Mouse (Mus musculus): Measurements from ENCODE around the gene Zrsr1. TPM values are rescaled to one million over a fixed set of nuclear protein-coding genes. Genes with fewer than 3 reads are reported as not detected.

The Zrsr1 gene
- total and polyA plus RNA-seq, 3 experiments: 4.0 to 9.3 (median 4.8) TPM

DNA sequence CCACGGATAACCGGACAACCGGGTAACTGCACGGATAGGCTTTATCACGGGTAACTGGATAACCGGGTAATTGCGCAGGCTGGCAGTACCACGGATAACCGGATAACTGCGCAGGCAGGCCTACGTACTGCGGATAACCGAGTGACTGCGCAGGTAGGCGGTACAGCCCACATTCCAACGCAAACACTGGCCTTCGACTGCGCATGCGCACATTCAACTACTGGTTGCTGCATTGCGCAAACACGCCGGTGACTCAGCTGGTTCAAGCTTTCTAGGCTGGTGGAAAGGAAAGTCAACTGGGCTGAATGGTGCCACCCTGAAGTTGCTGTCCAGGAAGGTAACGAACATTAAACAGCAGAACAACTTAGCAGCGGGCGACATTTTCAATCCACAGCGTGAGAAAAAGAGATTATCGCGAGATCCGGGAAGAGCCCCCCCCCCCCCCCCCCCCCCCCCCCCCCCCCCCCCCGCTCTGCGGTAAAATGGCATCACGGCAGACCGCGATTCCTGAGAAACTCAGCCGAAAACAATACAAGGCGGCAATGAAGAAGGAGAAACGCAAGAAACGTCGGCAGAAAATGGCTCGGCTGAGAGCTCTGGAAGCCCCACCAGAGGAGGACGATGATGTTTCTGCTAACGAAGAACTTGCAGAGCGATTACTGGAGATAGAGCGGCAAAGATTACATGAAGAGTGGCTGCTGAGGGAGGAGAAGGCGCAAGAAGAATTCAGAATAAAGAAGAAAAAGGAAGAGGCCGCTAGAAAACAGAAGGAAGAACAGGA lies 1.1 kb downstream of the Zrsr1 start (continued):
- TF ChIP-seq NRF1 (IDR thresholded peaks at IDR 0.05; ENCODE audit: low read depth, low read length) (peak; percentile 93), USF2 (conservative IDR thresholded peaks at IDR 0.05; ENCODE audit: low read depth, low read length) (no peak), CHD2 (IDR thresholded peaks at IDR 0.05; ENCODE audit: low read length) (peak; percentile 97)

GRCm38 (mm10) chr11:22973599-22973998 lies 1.8 kb downstream of the Zrsr1 start:
- peaks cover 3 to 46% of the 10 kb centered on the region in 2 experiments for H3K36me3 ChIP-seq (replicated peaks in 1 of 2; ENCODE audit: control insufficient read depth in 1 of 2, insufficient read depth in 1 of 2, low read length in 1 of 2)
- peaks cover 5 to 24% of the 10 kb centered on the region in 2 experiments; a peak in 3 of 4 replicates for H3K4me1 ChIP-seq (ENCODE audit: control insufficient read depth in 1 of 2, insufficient read depth in 2 of 2)

GRCm38 (mm10) chr11:22978215-22978614 lies 6.4 kb downstream of the Zrsr1 start:
- TF ChIP-seq GABPA (IDR thresholded peaks at IDR 0.05; ENCODE audit: insufficient replicate concordance, low read depth, low read length) (no peak), USF2 (conservative IDR thresholded peaks at IDR 0.05; ENCODE audit: low read depth, low read length) (no peak), ZKSCAN1 (IDR thresholded peaks at IDR 0.05; ENCODE audit: borderline replicate concordance, low read depth, low read length) (no peak), MXI1 (IDR thresholded peaks at IDR 0.05; ENCODE audit: low read depth, low read length) (no peak), PAX5 (IDR thresholded peaks at IDR 0.05; ENCODE audit: low read length) (no peak), ZMIZ1 (IDR thresholded peaks at IDR 0.05; ENCODE audit: low read depth, low read length) (no peak), POLR2A (IDR thresholded peaks at IDR 0.05; ENCODE audit: low read depth, low read length) (no peak), ZNF384 (IDR thresholded peaks at IDR 0.05; ENCODE audit: low read depth, low read length) (no peak), UBTF (IDR thresholded peaks at IDR 0.05; ENCODE audit: low read depth, low read length) (no peak), ELF1 (IDR thresholded peaks at IDR 0.05; ENCODE audit: low read depth, low read length) (no peak), RAD21 (IDR thresholded peaks at IDR 0.05; ENCODE audit: low read depth, low read length) (no peak), CTCF (conservative IDR thresholded peaks at IDR 0.05 in 1 of 2, IDR thresholded peaks at IDR 0.05 in 1 of 2; ENCODE audit: low read depth in 2 of 2, low read length in 2 of 2) (no peak), NRF1 (IDR thresholded peaks at IDR 0.05; ENCODE audit: low read depth, low read length) (no peak), MYC (IDR thresholded peaks at IDR 0.05; ENCODE audit: low read depth, low read length) (no peak), ETS1 (conservative IDR thresholded peaks at IDR 0.05; ENCODE audit: low read depth, low read length) (no peak), MAFK (IDR thresholded peaks at IDR 0.05; ENCODE audit: insufficient replicate concordance, low read length) (no peak), MAX (IDR thresholded peaks at IDR 0.05; ENCODE audit: low read length) (no peak)
- no peak overlapping the region for H3K4me2 ChIP-seq (ENCODE audit: insufficient read depth, low read depth, poor library complexity, severe bottlenecking)
- DNase-seq (ENCODE audit: extremely low read depth): no peak
- no peak overlapping the region for H3K27ac ChIP-seq (ENCODE audit: insufficient read depth, low read depth)
- no peaks in the 10 kb centered on the region for H3K27me3 ChIP-seq (replicated peaks)
- H3K36me3 ChIP-seq (replicated peaks in 1 of 2; ENCODE audit: control insufficient read depth in 1 of 2, insufficient read depth in 1 of 2, low read length in 1 of 2): peaks cover 3 to 41% of the 10 kb centered on the region in 2 experiments
- H3K79me2 ChIP-seq (replicated peaks; ENCODE audit: control insufficient read depth, extremely low read depth, insufficient read depth, poor library complexity, severe bottlenecking): peaks cover 36% of the 10 kb centered on the region
- no peak overlapping the region for H3K4me3 ChIP-seq (replicated peaks in 1 of 3; ENCODE audit: low read depth in 2 of 3, low read length in 2 of 3, poor library complexity in 1 of 3)
- H3K9ac ChIP-seq (ENCODE audit: insufficient read depth, low read depth): no peak overlapping the region
- dilution Hi-C loops (cut with MboI; ENCODE audit: extremely low pct_ligation_motif_present, extremely low pct_unique_long_range_greater_than_20kb, low sequenced_read_pairs): no loop called here
- H3K9me3 ChIP-seq (replicated peaks; ENCODE audit: low read length): no peaks in the 10 kb centered on the region
- in situ Hi-C loops (cut with MboI; ENCODE audit: low pct_ligation_motif_present, low pct_unique_long_range_greater_than_20kb, low sequenced_read_pairs): no loop called here
- H3K4me1 ChIP-seq (ENCODE audit: control insufficient read depth in 1 of 2, insufficient read depth in 2 of 2): peaks cover 10 to 49% of the 10 kb centered on the region in 2 experiments

More at GRCm38 (mm10) chr11:22973599-22973998, 1.8 kb downstream of the Zrsr1 start:
- in situ Hi-C loops (cut with MboI; ENCODE audit: low pct_ligation_motif_present, low pct_unique_long_range_greater_than_20kb, low sequenced_read_pairs): no loop called here
- Histone ChIP-seq H3K9ac (ENCODE audit: insufficient read depth, low read depth) (peak overlapping the region; percentile 54; the same call in 1 of the 2 replicates), H3K4me2 (ENCODE audit: insufficient read depth, low read depth, poor library complexity, severe bottlenecking) (peak overlapping the region; percentile 11; the same call in 1 of the 2 replicates), H3K27me3 (replicated peaks) (no peaks in the 10 kb centered on the region), H3K4me3 (replicated peaks in 1 of 3; ENCODE audit: low read depth in 2 of 3, low read length in 2 of 3, poor library complexity in 1 of 3) (peak overlapping the region; percentile 51 to 66 (median 54)), H3K27ac (ENCODE audit: insufficient read depth, low read depth) (no peak overlapping the region), H3K9me3 (replicated peaks; ENCODE audit: low read length) (peaks cover 11% of the 10 kb centered on the region), H3K79me2 (replicated peaks; ENCODE audit: control insufficient read depth, extremely low read depth, insufficient read depth, poor library complexity, severe bottlenecking) (peaks cover 17% of the 10 kb centered on the region)
- dilution Hi-C loops (cut with MboI; ENCODE audit: extremely low pct_ligation_motif_present, extremely low pct_unique_long_range_greater_than_20kb, low sequenced_read_pairs): no loop called here
- no peak for DNase-seq (ENCODE audit: extremely low read depth)
- TF ChIP-seq MAZ (IDR thresholded peaks at IDR 0.05; ENCODE audit: low read depth, low read length) (no peak), RCOR1 (conservative IDR thresholded peaks at IDR 0.05; ENCODE audit: low read depth, low read length) (no peak), GABPA (IDR thresholded peaks at IDR 0.05; ENCODE audit: insufficient replicate concordance, low read depth, low read length) (no peak), TBP (conservative IDR thresholded peaks at IDR 0.05; ENCODE audit: low read depth, low read length) (no peak), ZNF384 (IDR thresholded peaks at IDR 0.05; ENCODE audit: low read depth, low read length) (no peak), ETS1 (conservative IDR thresholded peaks at IDR 0.05; ENCODE audit: low read depth, low read length) (no peak), ZKSCAN1 (IDR thresholded peaks at IDR 0.05; ENCODE audit: borderline replicate concordance, low read depth, low read length) (no peak), POLR2A (IDR thresholded peaks at IDR 0.05; ENCODE audit: low read depth, low read length) (no peak), ZMIZ1 (IDR thresholded peaks at IDR 0.05; ENCODE audit: low read depth, low read length) (no peak), MAFK (IDR thresholded peaks at IDR 0.05; ENCODE audit: insufficient replicate concordance, low read length) (no peak), ELF1 (IDR thresholded peaks at IDR 0.05; ENCODE audit: low read depth, low read length) (no peak), E2F4 (IDR thresholded peaks at IDR 0.05; ENCODE audit: insufficient replicate concordance, low read depth, low read length) (no peak), MYC (IDR thresholded peaks at IDR 0.05; ENCODE audit: low read depth, low read length) (no peak), CHD2 (IDR thresholded peaks at IDR 0.05; ENCODE audit: low read length) (no peak), NELFE (IDR thresholded peaks at IDR 0.05; ENCODE audit: low read depth, low read length) (no peak), JUN (IDR thresholded peaks at IDR 0.05; ENCODE audit: insufficient read depth, low read depth, low read length) (no peak)

All from CH12.LX (cell line).